Mouse (Mus musculus) neural tube, embryonic 13.5 days (tissue): ENCODE results near the gene Ccdc137. TPM values are rescaled to one million over a fixed set of nuclear protein-coding genes. Genes with fewer than 3 reads are reported as not detected.
"Not testable (repeated sequence)": the region's sequence is repeated elsewhere in the genome, so short reads cannot be mapped to it uniquely, and the experiment has no call there.

Experiments used
- ATAC-seq: fragments of 200-750 bp; cut with Nextera tagmentation; 2 replicates; pipeline ENCODE4 v1.8.0; 2017; ENCODE audit warnings: low read depth, mild to moderate bottlenecking, moderate TSS enrichment, moderate library complexity
- H3K27ac ChIP-seq: fragments of 300-500 bp; sonication (generic); replicated peaks from 2 replicates; pipeline ENCODE4 v1.5.1; 2015; ENCODE audit warnings: moderate library complexity, mild to moderate bottlenecking, inconsistent platforms
- H3K27me3 ChIP-seq: fragments of 300-500 bp; sonication (generic); 2 replicates; pipeline ENCODE4 v1.6.1; 2015; ENCODE audit warnings: mild to moderate bottlenecking, inconsistent platforms
- H3K36me3 ChIP-seq: fragments of 300-500 bp; sonication (generic); 2 replicates; pipeline ENCODE4 v1.6.1; 2015; ENCODE audit warnings: mild to moderate bottlenecking, inconsistent platforms
- H3K4me1 ChIP-seq: fragments of 300-500 bp; sonication (generic); replicated peaks from 2 replicates; pipeline ENCODE4 v1.6.1; 2015; ENCODE audit warnings: inconsistent platforms
- H3K4me2 ChIP-seq: fragments of 300-500 bp; sonication (generic); 2 replicates; pipeline ENCODE4 v1.6.1; 2015; ENCODE audit warnings: inconsistent platforms, mild to moderate bottlenecking, moderate library complexity
- H3K4me3 ChIP-seq: fragments of 300-500 bp; sonication (generic); 2 replicates; pipeline ENCODE4 v1.5.1; 2015; ENCODE audit warnings: mild to moderate bottlenecking, inconsistent platforms
- H3K9ac ChIP-seq: fragments of 300-500 bp; sonication (generic); 2 replicates; pipeline ENCODE4 v1.6.1; 2015; ENCODE audit warnings: moderate library complexity, mild to moderate bottlenecking, inconsistent platforms
- H3K9me3 ChIP-seq: fragments of 300-500 bp; sonication (generic); 2 replicates; pipeline ENCODE4 v1.6.1; 2016; ENCODE audit warnings: inconsistent platforms
- WGBS: fragments of 180-500 bp; shearing (Covaris S2); methylation state at CpG from one replicate; pipeline ENCODE4 v1.1.7; 2015; 5-methylcytosine and 5-hydroxymethylcytosine counted together
- polyA plus RNA-seq: library from polyadenylated mRNA; unstranded; fragments of >200 nt; fragmentation: Nextera tagmentation; extraction: Ambion mirVana; gene quantifications from 2 replicates; pipeline ENCODE4 v1.2.1, GENCODE M21; 2015

The Ccdc137 gene
- polyA plus RNA-seq: 26.3 and 26.9 TPM in 2 replicates

- Histone ChIP-seq H3K9me3 (no peaks in the 10 kb centered on the region), H3K4me2 (peak within 1 kb of the TSS; percentile 97), H3K9ac (peak within 1 kb of the TSS; percentile 98), H3K27ac (peak within 1 kb of the TSS; percentile 84), H3K4me1 (peaks cover 25% of the 10 kb centered on the region), H3K27me3 (no peaks in the 10 kb centered on the region), H3K4me3 (peak within 1 kb of the TSS; percentile 90), H3K36me3 (peaks cover 35% of the 10 kb centered on the region)
- WGBS: 5% methylated on average over 62 of the region's 62 CpGs
- peak; percentile 91 for ATAC-seq
These were observed at the start of gene Ccdc137, which contains the start of gene Oxld1 for GRCm38 (mm10) chr11:120457772-120458751. Gene Ccdc137, plus strand, starts transcription at chr11:120458115. Gene Oxld1, minus strand, starts transcription at chr11:120458068.

GRCm38 (mm10) chr11:120413621-120414020 lies 44.3 kb upstream of the Ccdc137 start:
- not testable (repeated sequence) for H3K9me3 ChIP-seq, H3K27me3 ChIP-seq, ATAC-seq, H3K9ac ChIP-seq, H3K4me2 ChIP-seq, H3K4me3 ChIP-seq, H3K27ac ChIP-seq, H3K4me1 ChIP-seq
- WGBS: 96% methylated on average over 7 of the region's 10 CpGs
- peaks cover 93% of the 10 kb centered on the region for H3K36me3 ChIP-seq

GRCm38 (mm10) chr11:120417852-120418251 lies 40.1 kb upstream of the Ccdc137 start:
- H3K4me2 ChIP-seq: no peak overlapping the region
- no peaks in the 10 kb centered on the region for H3K9me3 ChIP-seq
- 90% methylated on average over 7 of the region's 7 CpGs for WGBS
- no peak overlapping the region for H3K4me3 ChIP-seq
- peaks cover 92% of the 10 kb centered on the region for H3K36me3 ChIP-seq
- H3K4me1 ChIP-seq: no peaks in the 10 kb centered on the region
- H3K27me3 ChIP-seq: no peaks in the 10 kb centered on the region
- no peak overlapping the region for H3K9ac ChIP-seq
- no peak overlapping the region for H3K27ac ChIP-seq
- no peak for ATAC-seq

- 53% methylated on average over 1 of the region's 1 CpGs for WGBS
- Histone ChIP-seq H3K36me3 (peaks cover 92% of the 10 kb centered on the region), H3K9me3 (no peaks in the 10 kb centered on the region), H3K4me3 (no peak overlapping the region), H3K27me3 (no peaks in the 10 kb centered on the region), H3K4me2 (no peak overlapping the region), H3K27ac (no peak overlapping the region), H3K9ac (no peak overlapping the region), H3K4me1 (peaks cover 4% of the 10 kb centered on the region; the same call in 1 of the 2 replicates)
- no peak for ATAC-seq
These were observed 39.3 kb upstream of the Ccdc137 start for GRCm38 (mm10) chr11:120418592-120418991.

GRCm38 (mm10) chr11:120422651-120423568 lies 35.0 kb upstream of the Ccdc137 start:
- Histone ChIP-seq H3K9me3 (no peaks in the 10 kb centered on the region), H3K4me1 (peaks cover 4% of the 10 kb centered on the region; the same call in 1 of the 2 replicates), H3K9ac (no peak overlapping the region), H3K4me2 (no peak overlapping the region), H3K4me3 (no peak overlapping the region), H3K36me3 (peaks cover 86% of the 10 kb centered on the region), H3K27ac (0 out of 2 replicates have a peak overlapping the region, but pooled peaks have one; percentile 18), H3K27me3 (no peaks in the 10 kb centered on the region)
- no peak for ATAC-seq
- WGBS: 74% methylated on average over 13 of the region's 13 CpGs

GRCm38 (mm10) chr11:120423569-120424295 lies 34.2 kb upstream of the Ccdc137 start:
- H3K9ac ChIP-seq: no peak overlapping the region
- no peaks in the 10 kb centered on the region for H3K9me3 ChIP-seq
- no peaks in the 10 kb centered on the region for H3K27me3 ChIP-seq
- H3K4me2 ChIP-seq: no peak overlapping the region
- 69% methylated on average over 9 of the region's 9 CpGs for WGBS
- H3K27ac ChIP-seq: no peak overlapping the region
- H3K4me3 ChIP-seq: no peak overlapping the region
- H3K36me3 ChIP-seq: peaks cover 86% of the 10 kb centered on the region
- H3K4me1 ChIP-seq: peaks cover 4% of the 10 kb centered on the region; the same call in 1 of the 2 replicates
- no peak for ATAC-seq

GRCm38 (mm10) chr11:120426727-120427126 lies 31.2 kb upstream of the Ccdc137 start:
- H3K9ac ChIP-seq: no peak overlapping the region
- peaks cover 4% of the 10 kb centered on the region; the same call in 1 of the 2 replicates for H3K4me1 ChIP-seq
- H3K4me3 ChIP-seq: no peak overlapping the region
- no peaks in the 10 kb centered on the region for H3K27me3 ChIP-seq
- no peaks in the 10 kb centered on the region for H3K9me3 ChIP-seq
- H3K36me3 ChIP-seq: peaks cover 79% of the 10 kb centered on the region
- WGBS: 94% methylated on average over 3 of the region's 3 CpGs
- no peak overlapping the region for H3K27ac ChIP-seq
- no peak for ATAC-seq
- H3K4me2 ChIP-seq: no peak overlapping the region

- Histone ChIP-seq H3K27me3 (no peaks in the 10 kb centered on the region), H3K9ac (peak within 1 kb of the TSS; percentile 97), H3K4me2 (peak within 1 kb of the TSS; percentile 90), H3K9me3 (no peaks in the 10 kb centered on the region), H3K27ac (peak within 1 kb of the TSS; percentile 81), H3K36me3 (peaks cover 26% of the 10 kb centered on the region), H3K4me3 (peak within 1 kb of the TSS; percentile 98), H3K4me1 (peaks cover 13% of the 10 kb centered on the region)
- under 1% methylated on average over 63 of the region's 77 CpGs for WGBS
- peak; percentile 88 for ATAC-seq
These were observed 20.6 kb upstream of the Ccdc137 start, which contains the start of gene Nploc4 for GRCm38 (mm10) chr11:120437152-120437856. Gene Nploc4, minus strand, starts transcription at chr11:120437708.

- 31% methylated on average over 12 of the region's 12 CpGs for WGBS
- ATAC-seq: no peak
- Histone ChIP-seq H3K9me3 (no peaks in the 10 kb centered on the region), H3K27ac (peak overlapping the region; percentile 81; the same call in 1 of the 2 replicates), H3K36me3 (peaks cover 20% of the 10 kb centered on the region), H3K27me3 (no peaks in the 10 kb centered on the region), H3K4me2 (peak overlapping the region; percentile 90), H3K9ac (peak overlapping the region; percentile 97), H3K4me1 (peaks cover 13% of the 10 kb centered on the region), H3K4me3 (peak overlapping the region; percentile 98)
These were observed 20.0 kb upstream of the Ccdc137 start for GRCm38 (mm10) chr11:120437857-120438385.

- no peaks in the 10 kb centered on the region for H3K27me3 ChIP-seq
- WGBS: 79% methylated on average over 3 of the region's 3 CpGs
- ATAC-seq: no peak
- H3K4me1 ChIP-seq: no peaks in the 10 kb centered on the region
- no peak within 1 kb of the TSS for H3K9ac ChIP-seq
- no peak within 1 kb of the TSS for H3K4me2 ChIP-seq
- no peaks in the 10 kb centered on the region for H3K9me3 ChIP-seq
- no peaks in the 10 kb centered on the region for H3K36me3 ChIP-seq
- no peak within 1 kb of the TSS for H3K4me3 ChIP-seq
- H3K27ac ChIP-seq: no peak within 1 kb of the TSS
These were observed 15.6 kb upstream of the Ccdc137 start, which contains the start of gene Tspan10 for GRCm38 (mm10) chr11:120442344-120442743. Gene Tspan10, plus strand, starts transcription at chr11:120442644.
